Mouse (Mus musculus) spleen, adult 18-20 months (tissue): ENCODE data around the gene Dohh.

ENCODE experiments used
- DNase-seq, 2 experiments: peaks; one replicate each; pipeline ENCODE4 v3.0.0; 2022; ENCODE audit warnings: mixed read lengths in 2 of 2

The Dohh gene

DNA sequence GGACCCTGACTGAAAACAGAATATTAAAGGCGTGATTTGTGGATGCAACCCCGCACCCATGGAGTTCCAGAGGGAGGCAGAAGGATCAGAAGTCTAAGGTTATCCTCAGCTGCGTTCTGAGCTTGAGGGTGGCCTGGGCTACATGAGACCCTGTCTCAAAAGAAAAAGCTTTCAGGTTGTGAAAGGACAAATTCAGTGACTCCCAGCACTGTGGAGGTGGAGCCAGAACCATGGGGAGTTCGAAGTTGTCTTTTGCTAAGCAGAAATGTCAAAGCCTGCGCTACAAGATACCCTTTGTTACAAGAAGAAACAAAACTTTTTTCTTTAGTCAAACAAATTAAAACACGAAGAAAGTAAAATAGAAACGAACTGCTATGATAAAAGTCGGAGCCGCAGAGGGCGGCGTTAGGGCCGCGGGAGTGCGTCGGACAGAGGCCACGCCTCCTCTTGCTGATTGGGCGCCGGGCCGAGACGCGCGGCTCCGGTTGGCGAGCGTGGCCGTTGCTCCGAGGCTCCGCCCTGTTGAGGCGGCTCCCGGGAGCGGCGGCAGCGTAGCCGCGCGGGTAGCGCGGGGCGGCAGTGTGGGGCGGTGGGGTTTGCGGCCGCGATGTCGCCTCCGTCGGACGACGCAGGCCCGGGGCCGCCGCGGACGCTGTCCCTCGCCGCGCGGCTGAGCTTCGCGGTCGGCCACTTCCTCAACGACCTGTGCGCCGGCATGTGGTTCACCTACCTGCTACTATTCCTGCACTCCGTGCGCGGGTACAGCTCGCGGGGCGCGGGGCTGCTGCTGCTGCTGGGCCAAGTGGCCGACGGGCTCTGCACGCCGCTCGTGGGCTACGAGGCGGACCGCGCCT, 27.0 kb upstream of the Dohh start, which contains the start of gene Mfsd12:
TSS of gene Mfsd12 (plus strand) at position 501 of the 854 bp plus-strand sequence.
- peak; percentile 83 to 86 for DNase-seq

DNA sequence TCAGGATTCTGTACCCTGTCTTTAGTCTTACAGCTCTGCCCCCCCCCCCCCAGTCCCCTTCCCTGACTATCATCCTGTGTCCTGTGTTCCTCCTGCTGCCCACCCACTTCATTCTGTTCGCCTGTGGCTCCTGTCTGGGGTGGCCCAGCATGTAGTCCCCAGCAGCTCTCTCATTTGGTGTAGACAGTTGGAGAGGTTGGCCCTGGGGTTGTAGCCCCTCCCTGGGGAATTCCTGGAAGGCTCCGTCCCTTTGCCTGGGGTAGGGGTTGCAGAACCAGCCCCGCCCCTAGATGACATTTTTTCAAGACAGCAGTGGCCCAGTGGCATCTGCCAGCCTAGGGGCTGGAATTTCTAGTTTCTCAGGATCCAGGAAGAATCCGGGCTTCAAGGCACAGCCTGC, 26.0 kb upstream of the Dohh start:
- DNase-seq: no peak

DNA sequence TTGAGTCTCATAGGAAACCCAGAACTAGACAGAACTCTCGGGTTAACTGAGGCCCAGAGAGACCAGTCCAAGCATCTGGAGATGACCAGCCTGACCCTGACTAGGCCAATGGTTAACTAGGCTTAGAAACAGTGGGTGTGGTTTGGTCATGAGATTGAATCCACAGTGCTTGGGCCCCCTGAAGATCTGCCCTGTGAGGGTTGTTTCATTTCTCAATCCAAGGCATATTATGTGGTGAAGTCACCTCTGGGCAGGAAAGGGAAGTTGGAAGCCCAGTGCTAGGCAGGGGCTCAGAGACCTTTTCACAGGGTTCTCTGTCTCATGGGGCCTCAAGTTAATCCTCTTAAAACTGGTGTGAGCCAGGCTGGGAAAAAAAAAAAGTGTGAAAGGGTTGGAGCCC, 25.4 kb upstream of the Dohh start:
- no peak for DNase-seq

DNA sequence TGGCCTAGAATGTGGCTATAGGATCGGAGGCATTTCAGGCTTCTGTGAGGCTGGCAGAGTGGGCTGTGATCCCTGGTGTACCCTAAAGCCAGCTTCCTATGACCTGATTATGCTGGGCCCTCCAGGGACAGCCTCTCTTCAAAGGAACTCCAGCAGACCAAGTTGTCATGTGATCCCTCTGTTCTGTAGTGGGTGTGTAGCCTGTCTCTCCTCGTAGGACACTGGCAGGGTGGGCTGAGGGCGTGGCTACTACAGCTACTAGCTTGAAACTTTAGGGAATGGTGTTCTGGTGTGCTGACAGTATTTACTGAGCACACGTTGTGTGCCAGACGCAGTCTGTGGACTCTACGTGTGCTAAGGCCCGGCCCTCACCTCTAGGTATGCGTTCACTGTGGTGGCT, 23.5 kb upstream of the Dohh start:
- DNase-seq: no peak

DNA sequence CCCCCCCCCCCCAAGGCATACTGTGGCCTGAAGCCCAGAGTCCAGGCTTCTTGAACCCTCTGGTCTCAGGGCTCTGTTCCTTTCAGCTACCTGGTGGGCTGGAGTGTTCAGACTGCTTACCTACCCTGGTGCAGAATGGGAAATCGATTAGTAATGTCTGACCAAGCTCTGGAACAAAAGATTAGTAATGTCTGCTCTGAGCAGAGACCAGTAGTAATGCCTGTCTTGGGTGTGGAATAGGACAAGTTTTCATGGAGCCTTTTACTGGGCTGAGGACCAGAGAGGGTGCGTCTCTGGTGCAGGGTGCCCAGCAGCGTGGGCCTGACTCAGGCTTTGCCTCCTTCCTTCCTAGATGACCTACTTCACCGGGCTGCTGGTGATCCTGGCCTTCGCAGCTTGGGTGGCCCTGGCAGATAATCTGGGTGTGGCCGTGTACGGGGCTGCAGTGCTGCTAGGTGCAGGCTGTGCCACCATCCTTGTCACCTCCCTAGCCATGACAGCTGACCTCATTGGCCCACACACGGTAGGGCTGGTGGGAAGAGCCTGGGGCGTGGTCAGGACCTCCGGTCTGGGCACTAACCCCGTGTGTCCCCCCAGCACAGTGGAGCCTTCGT, 21.8 kb upstream of the Dohh start:
- DNase-seq: no peak

DNA sequence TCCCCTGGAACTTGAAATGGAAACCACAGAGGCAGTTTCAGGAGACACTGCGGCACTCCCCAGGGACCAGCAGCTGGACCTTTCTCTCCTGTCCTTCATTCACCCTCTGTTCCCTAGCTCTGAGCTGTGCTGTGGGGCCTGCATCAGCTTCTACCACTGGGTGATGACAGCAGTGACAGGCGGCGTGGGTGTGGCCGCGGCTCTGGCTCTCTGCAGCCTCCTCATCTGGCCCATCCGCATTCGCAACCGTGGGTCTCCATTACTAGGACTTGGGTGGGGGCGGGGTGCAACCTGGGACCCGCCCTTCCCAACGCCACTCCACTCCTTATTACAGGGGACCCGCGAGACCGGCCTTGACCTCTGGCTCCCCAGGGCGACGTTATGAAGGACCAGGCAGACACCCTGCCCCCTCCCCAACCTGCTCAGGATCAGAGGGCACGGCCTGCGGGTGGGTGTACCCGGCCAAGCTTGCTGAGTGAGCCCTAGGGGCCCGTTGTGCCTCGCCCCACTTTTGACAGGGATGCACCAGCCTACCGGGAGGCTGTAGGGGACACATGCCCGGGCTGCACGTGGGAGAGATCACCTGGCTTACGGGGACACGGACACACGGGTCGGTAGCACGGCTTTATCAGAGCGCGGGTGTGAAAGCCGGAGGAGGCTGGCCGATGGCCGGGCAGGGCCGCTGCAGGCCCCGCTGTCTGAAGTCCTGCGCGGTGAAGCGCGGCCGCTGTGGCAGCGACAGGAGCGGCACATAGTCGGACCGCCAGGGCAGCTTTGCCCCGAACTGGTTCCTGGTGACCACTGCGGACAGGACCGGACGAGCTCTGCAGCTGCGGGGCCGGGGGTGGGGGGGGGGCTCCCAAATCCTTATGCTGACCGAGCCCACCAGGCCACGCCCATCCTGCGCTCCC, 20.5 kb upstream of the Dohh start:
- no peak for DNase-seq

DNA sequence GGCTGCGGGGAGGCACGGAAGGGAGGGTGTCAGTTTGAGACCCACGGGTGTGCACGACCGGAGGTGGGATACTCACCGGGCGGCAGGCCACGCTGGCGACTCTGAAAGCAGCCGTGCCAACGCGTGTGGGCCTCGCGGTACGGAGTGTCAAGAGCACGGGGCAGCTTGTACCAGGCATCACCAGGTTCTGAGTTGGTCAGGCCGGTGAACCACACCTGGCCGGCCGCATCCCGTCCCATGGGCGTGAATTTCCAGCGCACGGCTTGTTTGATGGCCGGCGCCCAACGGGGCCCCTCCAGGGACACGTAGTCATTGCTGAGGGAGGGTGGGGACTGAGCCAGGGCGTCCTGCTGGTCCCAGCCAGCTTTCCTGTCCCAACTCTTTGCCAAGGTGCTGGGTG, 19.6 kb upstream of the Dohh start:
- DNase-seq: no peak

DNA sequence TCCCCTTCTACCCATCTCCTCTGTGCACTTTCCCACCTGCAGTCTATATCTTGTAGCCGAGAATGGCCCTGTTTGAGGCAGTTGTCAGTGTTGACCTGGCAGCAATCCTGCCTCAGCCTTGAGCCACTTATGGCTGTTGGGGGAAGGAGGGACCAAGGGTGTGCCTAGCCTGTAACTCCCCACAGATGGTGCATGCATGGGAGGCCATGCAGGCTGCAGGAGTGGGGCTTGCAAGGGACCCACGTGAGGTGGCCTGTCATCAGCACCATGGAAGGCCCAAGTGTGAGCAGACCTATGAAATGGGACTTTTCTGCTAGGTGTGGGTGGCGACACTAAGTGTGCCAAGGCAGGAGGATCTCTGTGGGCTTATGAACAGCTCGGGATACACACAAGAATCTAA, 19.2 kb upstream of the Dohh start:
- no peak for DNase-seq

DNA sequence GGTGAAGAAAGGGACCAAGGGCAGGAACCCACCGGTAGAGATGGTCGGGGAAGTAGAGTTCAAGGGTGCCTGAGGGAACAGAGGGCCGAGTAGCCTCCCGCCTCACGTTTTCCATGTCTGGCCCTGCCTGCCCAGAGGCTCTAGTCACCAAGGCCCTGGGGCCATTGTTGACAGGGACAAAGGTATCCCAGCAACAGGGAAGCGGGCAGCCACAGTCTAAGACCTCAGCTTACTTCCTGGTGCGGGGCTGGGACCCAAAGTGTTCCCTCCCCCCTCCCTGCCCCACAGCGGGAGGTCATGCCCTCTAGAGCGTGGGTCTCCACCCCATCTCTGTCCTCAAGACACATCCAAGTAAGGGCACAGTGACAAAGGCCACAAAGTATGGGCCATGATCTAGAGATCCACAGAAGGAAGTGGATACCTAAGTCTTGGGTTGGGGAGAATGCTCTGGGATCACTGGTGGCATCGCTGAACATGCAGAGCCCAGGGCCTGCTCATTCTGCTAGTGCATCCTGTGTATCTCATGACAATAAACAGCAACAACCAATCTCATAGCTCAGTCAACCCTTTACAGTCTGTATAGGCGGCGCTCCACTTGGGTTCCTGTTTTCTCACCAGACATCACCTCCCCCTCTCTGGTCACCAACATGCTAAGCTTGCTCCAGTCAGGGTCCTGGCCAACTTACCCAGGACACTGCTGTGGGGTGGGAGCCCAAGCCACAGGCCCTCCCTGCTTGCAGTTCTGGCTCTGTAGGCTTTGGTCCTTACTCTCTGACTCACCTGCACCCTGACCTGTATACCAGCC, 18.4 kb upstream of the Dohh start, which contains the start of gene 4930404N11Rik:
TSS of gene 4930404N11Rik (minus strand) at position 145 of the 805 bp plus-strand sequence.
- no peak for DNase-seq

DNA sequence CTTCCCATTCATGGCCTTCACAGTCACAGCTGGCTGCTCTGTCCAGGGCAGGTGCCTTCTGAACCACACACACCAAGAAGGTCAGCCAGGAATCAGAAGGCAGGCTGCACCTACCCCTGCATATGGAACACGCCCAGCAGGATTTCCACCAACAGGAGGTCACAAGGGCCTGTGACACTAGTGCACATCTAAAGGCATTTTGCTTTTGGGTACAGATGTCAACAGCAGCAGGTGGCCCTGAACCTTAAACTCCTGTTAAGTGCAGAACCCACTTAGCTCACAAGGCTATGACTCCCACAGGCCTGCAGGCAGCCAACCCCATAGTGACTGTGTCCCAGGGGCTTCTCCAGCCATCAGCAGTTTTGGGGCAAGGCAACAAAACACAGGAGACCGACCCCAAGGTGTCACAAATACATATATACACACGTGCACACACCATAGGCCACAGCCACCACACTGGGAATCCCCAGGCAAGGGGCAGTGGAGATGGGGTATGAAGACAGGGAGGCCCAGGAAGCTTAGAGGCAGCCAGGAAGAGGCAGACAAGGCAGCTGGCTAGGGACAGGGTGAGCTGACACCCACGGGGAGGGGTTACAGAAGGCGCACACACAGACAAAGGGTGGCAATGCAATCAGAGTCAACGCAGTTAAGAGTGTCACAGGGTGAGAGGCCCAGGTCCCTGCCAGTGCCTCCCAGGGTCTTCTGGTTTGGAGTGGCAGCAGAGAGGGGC, 17.6 kb upstream of the Dohh start:
- no peak for DNase-seq

DNA sequence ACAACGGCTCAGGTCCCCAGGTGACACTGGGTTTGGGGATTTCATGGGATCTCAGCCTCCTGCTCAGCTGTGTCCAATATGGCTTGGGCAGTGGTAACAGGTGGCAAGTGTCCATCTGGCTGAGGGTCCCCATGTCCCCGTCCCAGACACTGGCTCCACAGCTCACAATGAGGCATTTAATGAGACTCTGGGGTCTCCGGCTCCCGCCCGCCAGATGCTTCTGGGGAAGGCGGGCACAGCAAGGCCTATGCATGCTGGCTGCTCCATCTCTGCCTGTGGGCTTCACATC, 17.1 kb upstream of the Dohh start:
- no peak for DNase-seq

DNA sequence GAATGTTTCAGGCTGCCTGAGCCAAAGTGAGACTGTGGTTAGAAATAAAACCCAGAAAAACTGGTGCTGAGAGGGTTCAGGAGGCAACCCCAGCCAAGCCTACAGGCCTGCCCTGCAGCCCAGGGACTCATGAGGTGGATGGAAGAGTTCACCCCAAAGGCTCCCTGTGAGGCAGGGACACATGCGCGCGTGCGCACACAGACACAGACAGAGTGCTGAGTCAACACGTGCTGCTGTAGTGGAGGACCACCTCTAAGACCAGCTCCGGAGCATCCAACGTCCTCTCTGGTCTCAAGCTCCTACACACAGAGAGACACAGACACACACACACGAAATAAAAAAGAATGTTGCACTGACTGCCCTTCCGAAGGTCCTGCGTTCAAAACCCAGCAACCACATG, 8.9 kb upstream of the Dohh start:
- DNase-seq: no peak

DNA sequence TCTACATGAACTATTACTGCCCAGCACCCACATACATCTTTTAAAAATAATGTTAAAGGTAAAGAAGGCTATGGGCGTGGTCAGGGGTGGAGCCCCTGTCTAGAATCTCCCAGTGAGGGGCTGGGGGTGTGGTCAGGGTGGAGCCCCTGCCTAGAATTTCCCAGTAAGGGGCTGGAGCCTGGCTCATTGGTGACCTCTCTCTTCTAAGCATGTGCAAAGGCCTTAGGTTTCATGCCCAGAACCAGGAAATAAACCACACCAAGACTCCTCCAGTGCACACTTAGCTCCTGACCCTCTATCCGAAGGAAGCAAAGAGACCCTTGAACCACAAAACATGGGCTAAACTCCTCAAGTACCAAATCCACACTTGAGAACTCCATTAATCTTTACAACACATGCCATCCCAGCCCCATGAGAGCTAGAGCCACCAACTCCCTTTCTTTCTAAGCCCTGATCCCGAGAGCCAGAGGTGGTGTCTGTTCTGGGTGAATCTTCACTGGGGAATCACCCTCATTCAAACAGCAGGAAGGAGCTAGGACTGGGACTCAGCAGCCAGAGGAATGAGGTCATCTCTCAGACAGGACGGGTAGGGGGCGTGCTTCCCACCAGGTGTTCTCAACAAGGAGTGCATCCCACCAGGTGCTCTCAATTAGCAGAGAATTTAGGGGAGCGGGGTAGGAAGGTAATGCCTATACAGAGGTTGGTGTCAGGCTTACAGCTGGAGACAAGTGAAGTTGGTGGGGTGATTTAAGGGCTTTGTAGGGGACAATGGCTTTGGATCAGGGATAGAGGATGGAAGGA, 7.5 kb upstream of the Dohh start:
- DNase-seq: no peak

DNA sequence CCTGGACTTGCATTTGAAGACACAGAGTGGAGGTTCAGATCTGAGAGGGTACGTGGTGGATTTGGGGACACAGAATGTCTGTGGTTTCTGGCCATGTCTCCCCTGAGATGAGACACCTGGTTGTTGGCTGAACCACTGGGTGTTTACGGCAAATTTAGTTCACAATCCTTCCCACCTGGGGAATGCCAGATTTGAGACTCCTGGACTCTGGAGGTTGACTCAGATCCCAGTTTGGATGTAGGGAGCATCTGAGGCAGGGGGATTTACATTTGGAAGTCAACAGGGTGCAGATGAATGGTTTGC, 6.9 kb upstream of the Dohh start:
- DNase-seq: no peak

DNA sequence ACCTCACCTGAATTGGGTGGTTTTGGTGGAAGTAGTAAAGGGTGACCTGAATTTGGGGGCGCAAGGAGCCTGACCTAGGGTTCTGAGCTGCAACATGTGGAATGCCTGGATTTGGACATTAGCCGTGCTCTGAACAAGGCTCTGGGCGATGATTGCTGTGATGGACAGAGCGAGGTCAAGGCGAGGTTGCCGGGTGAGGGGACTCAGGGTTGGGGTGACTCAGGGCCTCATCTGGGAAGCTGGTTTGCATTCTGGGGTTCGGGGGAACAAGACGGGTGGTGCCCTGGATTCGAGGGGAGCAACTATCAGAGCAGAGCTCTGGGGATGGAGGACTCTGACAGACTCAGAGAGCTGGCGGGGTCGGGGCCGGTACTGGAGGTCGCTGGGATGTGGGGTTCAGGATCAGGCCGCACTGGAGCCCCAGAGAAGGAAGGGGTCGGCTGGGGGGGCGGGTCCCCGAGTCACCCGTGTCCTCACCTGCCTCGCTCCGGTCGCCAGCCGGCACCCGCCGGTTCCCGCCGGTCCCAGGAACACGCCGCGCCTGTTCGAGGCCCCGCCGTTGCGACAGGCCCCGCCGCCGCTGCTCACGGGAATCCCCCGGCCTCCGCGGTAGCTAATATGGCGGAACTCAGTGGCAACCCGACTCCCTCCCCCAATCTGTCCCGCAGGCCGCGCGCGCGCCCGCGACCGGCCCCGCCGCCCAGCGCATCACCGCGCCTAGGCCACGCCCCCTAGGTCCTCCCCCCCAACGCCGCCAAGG, 6.3 kb upstream of the Dohh start, which contains the start of gene Fzr1:
TSS of gene Fzr1 (minus strand) at position 724 of the 760 bp plus-strand sequence.
- no peak for DNase-seq

DNA sequence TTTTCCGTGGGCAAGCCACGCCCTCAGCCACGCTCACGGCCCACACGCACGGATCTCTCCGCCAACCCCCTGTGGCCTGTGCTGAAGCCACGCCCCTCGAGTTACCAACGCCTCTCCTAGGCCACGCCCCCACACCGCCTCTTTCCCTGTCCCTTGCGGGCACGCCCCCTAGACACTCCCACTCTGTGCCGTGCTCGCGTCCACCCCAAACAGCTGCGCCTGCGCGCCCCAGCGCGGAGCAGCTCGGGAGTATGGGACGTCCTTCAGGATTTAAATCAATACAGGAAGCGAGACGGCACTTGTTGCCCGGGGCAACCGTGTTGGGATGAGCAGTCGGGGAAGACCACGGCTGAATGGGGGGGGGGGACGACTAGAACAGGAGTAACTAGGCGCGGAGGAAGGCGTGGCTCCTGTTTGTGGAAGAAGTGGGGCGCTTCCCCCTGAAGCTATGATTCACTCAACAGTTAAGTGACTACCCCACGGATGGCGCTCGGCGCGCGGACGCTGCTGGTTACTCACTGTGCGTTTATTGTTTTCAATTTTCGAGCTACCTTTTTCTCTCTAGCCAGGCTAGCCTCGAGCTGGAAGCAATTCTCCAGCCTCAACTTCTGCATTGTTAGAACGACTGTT, 5.6 kb upstream of the Dohh start:
- peak; percentile 100 for DNase-seq

DNA sequence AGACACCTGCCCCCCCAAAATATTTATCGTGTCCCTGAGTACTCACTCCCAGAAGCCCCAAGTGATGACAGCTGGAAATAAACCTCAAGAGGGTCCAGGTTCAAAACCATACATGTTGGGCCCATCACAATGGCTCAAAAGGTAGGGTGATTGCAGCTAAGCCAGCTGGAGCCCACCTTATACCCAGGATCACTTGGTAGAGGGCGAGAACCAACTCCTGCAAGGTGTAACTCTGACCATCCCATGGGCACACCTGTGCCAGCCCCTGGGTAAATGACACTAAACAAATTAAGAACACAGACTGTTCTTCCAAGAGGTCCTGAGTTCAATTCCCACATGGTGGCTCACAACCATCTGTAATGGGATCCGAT, 5.1 kb upstream of the Dohh start:
- no peak for DNase-seq

DNA sequence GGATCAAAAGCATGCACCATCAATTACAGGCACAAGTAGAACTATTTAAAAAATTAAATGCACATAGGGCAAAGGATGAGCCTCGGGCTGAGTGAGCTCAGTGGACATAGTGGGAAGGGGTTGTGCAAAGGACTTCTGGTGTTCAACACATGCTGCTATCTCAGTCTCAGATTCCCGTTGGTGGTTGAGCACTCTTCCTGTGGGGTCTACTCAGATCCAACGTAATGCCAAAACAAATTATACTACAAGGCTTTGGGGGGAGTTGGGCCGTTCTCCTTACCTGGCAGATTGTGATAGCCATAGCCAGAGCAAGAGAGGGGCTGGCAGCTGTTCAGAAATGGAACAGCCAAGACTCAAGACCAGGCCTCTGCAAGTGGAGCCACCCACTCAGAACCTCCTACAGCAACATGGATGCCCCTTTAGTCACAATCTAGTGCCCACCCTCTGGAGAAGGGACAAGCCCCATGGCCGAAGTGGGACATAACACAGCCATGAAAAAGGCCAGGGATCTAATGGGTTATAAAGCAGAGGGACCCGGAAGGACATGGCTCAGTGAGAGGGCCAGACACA, 4.3 kb upstream of the Dohh start:
- DNase-seq: no peak

DNA sequence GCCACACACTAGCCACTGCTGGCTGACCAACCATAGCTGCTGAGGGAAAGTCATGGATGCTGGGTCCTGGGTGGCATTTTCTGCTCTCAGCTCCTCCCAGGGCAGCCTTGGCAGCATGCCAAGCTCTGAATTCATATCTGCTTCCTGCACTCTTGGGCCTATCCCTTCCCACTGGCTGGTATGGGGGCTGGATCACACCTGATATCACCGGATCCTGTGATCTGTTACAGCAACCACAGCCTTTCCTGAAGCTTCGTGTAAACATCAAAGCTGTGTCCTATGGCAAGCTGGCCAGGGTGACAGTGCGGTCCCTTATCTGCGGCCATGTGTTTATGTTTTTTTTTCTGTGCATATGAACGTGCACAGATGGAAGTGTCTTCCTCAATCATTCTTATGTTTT, 2.2 kb upstream of the Dohh start:
- DNase-seq: no peak

DNA sequence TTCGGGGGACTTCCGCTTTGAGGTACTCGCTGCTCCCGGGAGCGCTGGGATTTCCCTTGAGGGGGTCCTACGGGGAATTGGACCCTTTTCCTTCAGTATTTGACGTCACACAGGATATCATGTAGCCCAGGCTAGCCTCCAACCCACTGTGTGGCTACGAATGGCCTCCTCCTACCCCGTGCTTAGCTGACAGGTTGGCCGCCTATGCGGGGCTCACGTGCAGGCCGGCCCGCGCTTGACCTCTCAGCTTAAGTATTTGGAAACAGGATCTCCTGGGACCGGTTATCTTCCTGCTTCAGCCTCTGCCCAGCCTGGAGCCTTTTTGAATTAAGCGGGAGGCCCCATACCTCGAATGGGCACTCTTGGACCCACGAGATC, 366 bp downstream of the Dohh start:
- DNase-seq: no peak
